Mouse (Mus musculus): ENCODE measurements around the gene Rasl12. TPM values are rescaled to one million over a fixed set of nuclear protein-coding genes. Genes with fewer than 3 reads are reported as not detected.
A peak's percentile ranks its signal among the peaks of the same experiment; 100 is the strongest.

The Rasl12 gene
- polyA plus RNA-seq, 1 experiment, result 0.11 TPM

DNA sequence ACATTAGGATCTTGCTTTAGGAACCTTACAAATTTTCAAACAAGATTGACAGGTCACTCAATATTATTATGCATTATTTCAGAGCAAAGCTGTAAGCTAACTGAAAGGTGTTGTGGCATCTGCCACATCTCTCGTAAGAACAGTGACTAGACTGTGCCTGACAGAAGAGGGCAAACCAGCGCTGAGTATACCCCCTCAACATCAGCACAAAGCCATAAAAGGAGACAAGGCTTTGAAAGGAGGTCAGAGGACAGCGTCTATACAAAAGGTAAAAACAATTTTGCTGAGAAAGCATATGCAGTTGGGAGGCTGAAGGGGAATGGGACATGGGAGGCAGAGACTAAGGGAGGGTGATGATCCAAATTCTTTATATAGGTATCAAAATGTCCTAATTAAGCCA, 61.9 kb downstream of the Rasl12 start:
- H3K36me3 ChIP-seq (ENCODE audit: control insufficient read depth, insufficient read depth), result peaks cover under 1% of the 10 kb centered on the region
- peak overlapping the region; percentile 75 for H3K4me2 ChIP-seq (ENCODE audit: low read depth)
- no peaks in the 10 kb centered on the region for H3K27me3 ChIP-seq (ENCODE audit: control insufficient read depth, insufficient read depth, insufficient read length)
- no peak for TF ChIP-seq POLR2AphosphoS2 (IDR thresholded peaks at IDR 0.05; ENCODE audit: insufficient read length, low read depth)
- no peak for TF ChIP-seq USF1 (IDR thresholded peaks at IDR 0.05; ENCODE audit: low read depth)
- TF ChIP-seq SRF (IDR thresholded peaks at IDR 0.05; ENCODE audit: control insufficient read depth, insufficient read length, low read depth), result no peak
- TF ChIP-seq TCF12 (IDR thresholded peaks at IDR 0.05; ENCODE audit: insufficient read depth, poor library complexity, severe bottlenecking), result no peak
- no peak for TF ChIP-seq POLR2A (IDR thresholded peaks at IDR 0.05; ENCODE audit: insufficient read length, low read depth)
- TF ChIP-seq CEBPB (IDR thresholded peaks at IDR 0.05; ENCODE audit: insufficient read depth, poor library complexity, severe bottlenecking), result no peak
- TF ChIP-seq MYOD1 (IDR thresholded peaks at IDR 0.05; ENCODE audit: control insufficient read depth in 1 of 3, insufficient read length in 2 of 3, low read depth in 2 of 3), result no peak
- TF ChIP-seq MYOG (IDR thresholded peaks at IDR 0.05; ENCODE audit: control insufficient read depth in 1 of 3, insufficient read depth in 1 of 3, insufficient read length in 2 of 3, low read depth in 2 of 3), result no peak
- TF ChIP-seq TCF3 (IDR thresholded peaks at IDR 0.05; ENCODE audit: insufficient read length, low read depth), result no peak
- TF ChIP-seq MAX (IDR thresholded peaks at IDR 0.05; ENCODE audit: low read depth), result no peak
- TF ChIP-seq E2F4 (IDR thresholded peaks at IDR 0.05; ENCODE audit: insufficient read depth), result no peak
- no peak for TF ChIP-seq REST (IDR thresholded peaks at IDR 0.05; ENCODE audit: insufficient read depth, insufficient read length)
- peak overlapping the region; percentile 65 for H3K4me3 ChIP-seq
- H3K79me2 ChIP-seq (ENCODE audit: control insufficient read depth, insufficient read depth), result peaks cover 25% of the 10 kb centered on the region
- H3ac ChIP-seq (ENCODE audit: control insufficient read depth, insufficient read length), result peak overlapping the region; percentile 58

DNA sequence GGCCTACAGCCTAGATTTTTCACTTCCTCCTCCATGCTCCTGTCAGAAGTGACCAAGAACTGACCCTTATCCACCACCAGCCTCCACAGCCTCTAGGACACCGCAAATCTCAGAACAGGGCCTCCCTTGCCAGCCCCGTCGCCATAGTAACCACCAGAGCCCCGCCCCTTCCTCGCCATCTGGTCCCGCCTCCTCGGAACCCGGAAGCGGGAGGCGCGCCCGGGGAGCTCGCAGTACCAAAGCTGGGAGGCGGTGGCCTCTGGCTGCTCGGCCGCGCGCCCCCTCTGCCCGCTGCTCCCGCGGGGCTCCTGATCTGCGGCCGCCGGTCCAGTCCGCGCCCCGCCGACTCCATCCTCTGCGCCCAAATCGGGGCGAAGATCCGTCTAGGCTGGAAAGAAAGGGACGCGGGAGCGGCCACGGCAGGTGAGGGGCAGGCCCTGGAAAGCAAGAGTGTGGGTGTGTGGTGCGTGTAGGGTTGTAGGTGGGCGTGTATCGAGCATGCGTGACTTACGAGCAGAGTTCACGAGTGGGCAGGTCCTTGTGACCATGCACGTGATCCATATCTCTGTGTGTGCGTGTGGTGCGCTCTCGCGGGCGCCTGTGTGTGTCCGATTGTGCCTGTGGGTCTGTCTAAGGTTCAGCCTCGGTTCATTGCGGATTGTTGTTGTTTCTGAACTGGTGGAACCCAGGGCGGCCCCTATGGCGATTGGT, 62.6 kb downstream of the Rasl12 start, which contains the start of gene Spg21:
Gene Spg21 (plus strand): TSS at position 216 of the 711 bp plus-strand sequence.
- TF ChIP-seq USF1 (IDR thresholded peaks at IDR 0.05; ENCODE audit: low read depth) (peak; percentile 46), MYOD1 (IDR thresholded peaks at IDR 0.05; ENCODE audit: control insufficient read depth in 1 of 3, insufficient read length in 2 of 3, low read depth in 2 of 3) (peak in 2 of 3 experiments; percentile 11 to 57), CEBPB (IDR thresholded peaks at IDR 0.05; ENCODE audit: insufficient read depth, poor library complexity, severe bottlenecking) (no peak), POLR2A (IDR thresholded peaks at IDR 0.05; ENCODE audit: insufficient read length, low read depth) (peak; percentile 57), REST (IDR thresholded peaks at IDR 0.05; ENCODE audit: insufficient read depth, insufficient read length) (no peak), TCF3 (IDR thresholded peaks at IDR 0.05; ENCODE audit: insufficient read length, low read depth) (no peak), TCF12 (IDR thresholded peaks at IDR 0.05; ENCODE audit: insufficient read depth, poor library complexity, severe bottlenecking) (no peak), MYOG (IDR thresholded peaks at IDR 0.05; ENCODE audit: control insufficient read depth in 1 of 3, insufficient read depth in 1 of 3, insufficient read length in 2 of 3, low read depth in 2 of 3) (no peak), SRF (IDR thresholded peaks at IDR 0.05; ENCODE audit: control insufficient read depth, insufficient read length, low read depth) (no peak), MAX (IDR thresholded peaks at IDR 0.05; ENCODE audit: low read depth) (no peak), POLR2AphosphoS2 (IDR thresholded peaks at IDR 0.05; ENCODE audit: insufficient read length, low read depth) (no peak), E2F4 (IDR thresholded peaks at IDR 0.05; ENCODE audit: insufficient read depth) (no peak)
- peaks cover 26% of the 10 kb centered on the region for H3K79me2 ChIP-seq (ENCODE audit: control insufficient read depth, insufficient read depth)
- peak within 1 kb of the TSS; percentile 58 for H3ac ChIP-seq (ENCODE audit: control insufficient read depth, insufficient read length)
- H3K36me3 ChIP-seq (ENCODE audit: control insufficient read depth, insufficient read depth), result peaks cover 8% of the 10 kb centered on the region
- peak within 1 kb of the TSS; percentile 65 for H3K4me3 ChIP-seq
- peak within 1 kb of the TSS; percentile 80 for H3K4me2 ChIP-seq (ENCODE audit: low read depth)
- no peaks in the 10 kb centered on the region for H3K27me3 ChIP-seq (ENCODE audit: control insufficient read depth, insufficient read depth, insufficient read length)

DNA sequence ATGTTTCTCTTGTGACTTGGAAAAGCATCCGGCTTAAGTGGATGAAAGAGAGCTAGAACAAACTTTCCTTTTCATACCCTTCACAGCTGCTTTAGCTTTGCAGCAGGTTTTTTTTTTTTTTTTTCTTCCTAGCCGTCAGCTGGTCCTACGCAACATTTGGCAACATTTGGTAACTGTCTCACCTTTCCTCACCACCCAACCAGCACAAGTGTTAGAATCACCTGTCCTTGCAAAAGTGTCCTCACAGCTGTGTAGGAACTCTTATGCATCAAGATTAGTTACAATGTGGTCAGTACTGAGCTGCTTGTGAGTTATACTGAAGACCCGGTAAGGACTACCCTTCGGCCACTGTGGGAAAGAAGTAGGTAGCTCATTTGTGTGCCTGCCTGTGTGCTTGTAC, 64.2 kb downstream of the Rasl12 start:
- Histone ChIP-seq H3K27me3 (ENCODE audit: control insufficient read depth, insufficient read depth, insufficient read length) (no peaks in the 10 kb centered on the region), H3K4me2 (ENCODE audit: low read depth) (peak overlapping the region; percentile 80), H3K4me3 (peak overlapping the region; percentile 65), H3K36me3 (ENCODE audit: control insufficient read depth, insufficient read depth) (peaks cover 16% of the 10 kb centered on the region), H3ac (ENCODE audit: control insufficient read depth, insufficient read length) (no peak overlapping the region), H3K79me2 (ENCODE audit: control insufficient read depth, insufficient read depth) (peaks cover 26% of the 10 kb centered on the region)
- peak in 2 of 3 experiments; percentile 76 to 86 for TF ChIP-seq MYOD1 (IDR thresholded peaks at IDR 0.05; ENCODE audit: control insufficient read depth in 1 of 3, insufficient read length in 2 of 3, low read depth in 2 of 3)
- peak; percentile 8; the same call in 1 of the 2 replicates for TF ChIP-seq CEBPB (IDR thresholded peaks at IDR 0.05; ENCODE audit: insufficient read depth, poor library complexity, severe bottlenecking)
- no peak for TF ChIP-seq USF1 (IDR thresholded peaks at IDR 0.05; ENCODE audit: low read depth)
- peak; percentile 91 for TF ChIP-seq TCF12 (IDR thresholded peaks at IDR 0.05; ENCODE audit: insufficient read depth, poor library complexity, severe bottlenecking)
- peak; percentile 80 for TF ChIP-seq TCF3 (IDR thresholded peaks at IDR 0.05; ENCODE audit: insufficient read length, low read depth)
- peak; percentile 5 to 77 (median 50) for TF ChIP-seq MYOG (IDR thresholded peaks at IDR 0.05; ENCODE audit: control insufficient read depth in 1 of 3, insufficient read depth in 1 of 3, insufficient read length in 2 of 3, low read depth in 2 of 3)

DNA sequence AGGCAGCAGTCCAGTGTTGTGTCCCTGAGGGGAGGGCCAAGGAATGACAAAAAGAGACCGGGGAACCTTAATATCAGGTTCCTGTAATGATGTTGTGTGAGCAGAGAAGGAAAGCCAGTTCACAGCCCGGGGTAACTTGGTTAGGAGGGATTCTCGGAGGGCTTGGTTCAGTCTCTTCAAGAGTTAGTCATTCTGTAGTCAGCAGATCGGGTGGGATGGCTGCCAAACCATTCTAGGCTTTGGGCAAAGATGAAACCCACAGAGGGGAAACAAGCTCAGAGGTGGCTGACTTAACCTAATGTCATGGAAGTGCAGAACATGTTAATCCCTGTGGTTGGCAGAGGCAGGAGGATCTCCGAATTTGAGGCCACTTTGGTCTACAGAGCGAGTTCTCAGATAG, 65.9 kb downstream of the Rasl12 start:
- Histone ChIP-seq H3K4me2 (ENCODE audit: low read depth) (peak overlapping the region; percentile 48), H3K36me3 (ENCODE audit: control insufficient read depth, insufficient read depth) (peaks cover 28% of the 10 kb centered on the region), H3ac (ENCODE audit: control insufficient read depth, insufficient read length) (no peak overlapping the region), H3K27me3 (ENCODE audit: control insufficient read depth, insufficient read depth, insufficient read length) (no peaks in the 10 kb centered on the region), H3K4me3 (no peak overlapping the region), H3K79me2 (ENCODE audit: control insufficient read depth, insufficient read depth) (peaks cover 26% of the 10 kb centered on the region)
- TF ChIP-seq TCF12 (IDR thresholded peaks at IDR 0.05; ENCODE audit: insufficient read depth, poor library complexity, severe bottlenecking), result no peak
- TF ChIP-seq MYOG (IDR thresholded peaks at IDR 0.05; ENCODE audit: control insufficient read depth in 1 of 3, insufficient read depth in 1 of 3, insufficient read length in 2 of 3, low read depth in 2 of 3), result no peak
- no peak for TF ChIP-seq MAX (IDR thresholded peaks at IDR 0.05; ENCODE audit: low read depth)
- TF ChIP-seq CEBPB (IDR thresholded peaks at IDR 0.05; ENCODE audit: insufficient read depth, poor library complexity, severe bottlenecking), result peak; percentile 47; the same call in 1 of the 2 replicates
- no peak for TF ChIP-seq MYOD1 (IDR thresholded peaks at IDR 0.05; ENCODE audit: control insufficient read depth in 1 of 3, insufficient read length in 2 of 3, low read depth in 2 of 3)

Other genes with a start within 250 kb of the Rasl12 start
- gene Parp16, start 203.2 kb upstream of the Rasl12 start, polyA plus RNA-seq (2012; fragmentation: generic; extraction: Trizol), result 2.2 TPM
- 0.29 TPM for gene Cilp, start 133.3 kb upstream of the Rasl12 start, polyA plus RNA-seq (2012; fragmentation: generic; extraction: Trizol)
- 13.0 TPM for gene Clpx, start 104.2 kb upstream of the Rasl12 start, polyA plus RNA-seq (2012; fragmentation: generic; extraction: Trizol)
- 8.2 TPM for gene Pdcd7, start 52.4 kb upstream of the Rasl12 start, polyA plus RNA-seq (2012; fragmentation: generic; extraction: Trizol)
- 0.16 TPM for gene Ubap1l, start 37.5 kb upstream of the Rasl12 start, polyA plus RNA-seq (2012; fragmentation: generic; extraction: Trizol)
- 0.31 TPM for gene Kbtbd13, start 6.9 kb upstream of the Rasl12 start, polyA plus RNA-seq (2012; fragmentation: generic; extraction: Trizol)
- not detected for gene Slc51b, start 24.4 kb downstream of the Rasl12 start, polyA plus RNA-seq (2012; fragmentation: generic; extraction: Trizol)
- gene Mtfmt, start 37.3 kb downstream of the Rasl12 start, polyA plus RNA-seq (2012; fragmentation: generic; extraction: Trizol), result 6.3 TPM
- gene Spg21, start 62.4 kb downstream of the Rasl12 start, polyA plus RNA-seq (2012; fragmentation: generic; extraction: Trizol), result 101 TPM
- gene Ankdd1a, start 121.7 kb downstream of the Rasl12 start, polyA plus RNA-seq (2012; fragmentation: generic; extraction: Trizol), result 0.02 TPM
- gene Plekho2, start 181.5 kb downstream of the Rasl12 start, polyA plus RNA-seq (2012; fragmentation: generic; extraction: Trizol), result 14.6 TPM
- 6.9 TPM for gene Pif1, start 188.7 kb downstream of the Rasl12 start, polyA plus RNA-seq (2012; fragmentation: generic; extraction: Trizol)
- 32.1 TPM for gene Rbpms2, start 231.1 kb downstream of the Rasl12 start, polyA plus RNA-seq (2012; fragmentation: generic; extraction: Trizol)